Mouse (Mus musculus) limb, embryonic 12.5 days (tissue): ENCODE results near the gene Ech1. TPM values are rescaled to one million over a fixed set of nuclear protein-coding genes. Genes with fewer than 3 reads are reported as not detected.

Source experiments
- ATAC-seq: fragments of 200-750 bp; cut with Nextera tagmentation; 2 replicates; pipeline ENCODE4 v1.8.0; 2017; ENCODE audit warnings: low read depth, moderate TSS enrichment; ENCODE audit not compliant: insufficient number of reproducible peaks, insufficient read depth, low FRiP score, low TSS enrichment
- H3K27ac ChIP-seq: fragments of 300-500 bp; sonication (generic); 2 replicates; pipeline ENCODE4 v1.5.1; 2016; ENCODE audit warnings: mild to moderate bottlenecking, moderate library complexity
- H3K27me3 ChIP-seq: fragments of 300-500 bp; sonication (generic); 2 replicates; pipeline ENCODE4 v1.6.1; 2016; ENCODE audit warnings: mild to moderate bottlenecking, moderate library complexity
- H3K36me3 ChIP-seq: fragments of 300-500 bp; sonication (generic); 2 replicates; pipeline ENCODE4 v1.6.1; 2016; ENCODE audit warnings: mild to moderate bottlenecking, moderate library complexity
- H3K4me1 ChIP-seq: fragments of 300-500 bp; sonication (generic); replicated peaks from 2 replicates; pipeline ENCODE4 v1.6.1; 2016
- H3K4me2 ChIP-seq: fragments of 300-500 bp; sonication (generic); 2 replicates; pipeline ENCODE4 v1.6.1; 2016; ENCODE audit warnings: mild to moderate bottlenecking, moderate library complexity
- H3K4me3 ChIP-seq: fragments of 300-500 bp; sonication (generic); replicated peaks from 2 replicates; pipeline ENCODE4 v1.5.1; 2016; ENCODE audit warnings: mild to moderate bottlenecking
- H3K9ac ChIP-seq: fragments of 300-500 bp; sonication (generic); replicated peaks from 2 replicates; pipeline ENCODE4 v1.6.1; 2016; ENCODE audit warnings: mild to moderate bottlenecking, moderate library complexity
- H3K9me3 ChIP-seq: fragments of 300-500 bp; sonication (generic); 2 replicates; pipeline ENCODE4 v1.6.1; 2016; ENCODE audit warnings: mild to moderate bottlenecking, moderate library complexity
- WGBS: fragments of 180-500 bp; shearing (Covaris S2); methylation state at CpG from one replicate; pipeline ENCODE4 v1.1.7; 2016; 5-methylcytosine and 5-hydroxymethylcytosine counted together
- polyA plus RNA-seq: library from polyadenylated mRNA; unstranded; fragments of >200 nt; fragmentation: Nextera tagmentation; extraction: Ambion mirVana; gene quantifications from 2 replicates; pipeline ENCODE4 v1.2.1, GENCODE M21; 2016

The Ech1 gene
- polyA plus RNA-seq, 1 experiment from 2014 or later = 111 TPM

GRCm38 (mm10) chr7:28881199-28881598 is 56.2 kb downstream of the Ech1 start, which contains the start of gene Capn12:
Gene Capn12, plus strand, starts transcription at chr7:28881422.
- H3K4me3 ChIP-seq = no peak within 1 kb of the TSS
- H3K36me3 ChIP-seq = no peaks in the 10 kb centered on the region
- H3K27me3 ChIP-seq = peaks cover 7% of the 10 kb centered on the region
- WGBS = 33% methylated on average over 13 of the region's 13 CpGs
- H3K27ac ChIP-seq = no peak within 1 kb of the TSS
- no peak within 1 kb of the TSS for H3K4me2 ChIP-seq
- H3K9me3 ChIP-seq = no peaks in the 10 kb centered on the region
- no peak within 1 kb of the TSS for H3K9ac ChIP-seq
- peaks cover 8% of the 10 kb centered on the region; the same call in 1 of the 2 replicates for H3K4me1 ChIP-seq
- ATAC-seq = no peak

Other genes with a start within 250 kb of the Ech1 start
- gene Samd4b, start 227.1 kb upstream of the Ech1 start, polyA plus RNA-seq = 30.5 and 36.0 TPM in 2 replicates
- gene Pak4, start 227.0 kb upstream of the Ech1 start, polyA plus RNA-seq = 42.4 and 44.1 TPM in 2 replicates
- not detected in 2 replicates for gene Acp7, start 193.9 kb upstream of the Ech1 start, polyA plus RNA-seq
- gene Fbxo27, start 132.4 kb upstream of the Ech1 start, polyA plus RNA-seq = 4.9 and 6.4 TPM in 2 replicates
- 24.0 TPM in 2 replicates for gene Fbxo17, start 108.4 kb upstream of the Ech1 start, polyA plus RNA-seq
- gene Mrps12, start 83.4 kb upstream of the Ech1 start, polyA plus RNA-seq = 125 and 131 TPM in 2 replicates
- 32.4 and 33.1 TPM in 2 replicates for gene Sars2, start 83.2 kb upstream of the Ech1 start, polyA plus RNA-seq
- gene Ccer2, start 69.0 kb upstream of the Ech1 start, polyA plus RNA-seq = 0.24 TPM in 1 of 2 replicates, not detected in the other
- 70.8 and 76.9 TPM in 2 replicates for gene Sirt2, start 58.5 kb upstream of the Ech1 start, polyA plus RNA-seq
- 37.4 and 40.8 TPM in 2 replicates for gene Nfkbib, start 57.7 kb upstream of the Ech1 start, polyA plus RNA-seq
- 2.3 and 3.1 TPM in 2 replicates for gene Rinl, start 36.2 kb upstream of the Ech1 start, polyA plus RNA-seq
- 347 and 425 TPM in 2 replicates for gene Hnrnpl, start 16.7 kb upstream of the Ech1 start, polyA plus RNA-seq
- 4.9 and 6.7 TPM in 2 replicates for gene Lgals4, start 8.6 kb downstream of the Ech1 start, polyA plus RNA-seq
- 3.4 and 4.8 TPM in 2 replicates for gene Lgals7, start 38.6 kb downstream of the Ech1 start, polyA plus RNA-seq
- 0.26 and 0.29 TPM in 2 replicates for gene Capn12, start 56.2 kb downstream of the Ech1 start, polyA plus RNA-seq
- 269 and 283 TPM in 2 replicates for gene Actn4, start 137.1 kb downstream of the Ech1 start, polyA plus RNA-seq
- 438 and 440 TPM in 2 replicates for gene Eif3k, start 156.6 kb downstream of the Ech1 start, polyA plus RNA-seq
- 10.9 and 11.9 TPM in 2 replicates for gene Map4k1, start 156.8 kb downstream of the Ech1 start, polyA plus RNA-seq